Mouse (Mus musculus): ENCODE data around the gene Grm1.

DNA sequence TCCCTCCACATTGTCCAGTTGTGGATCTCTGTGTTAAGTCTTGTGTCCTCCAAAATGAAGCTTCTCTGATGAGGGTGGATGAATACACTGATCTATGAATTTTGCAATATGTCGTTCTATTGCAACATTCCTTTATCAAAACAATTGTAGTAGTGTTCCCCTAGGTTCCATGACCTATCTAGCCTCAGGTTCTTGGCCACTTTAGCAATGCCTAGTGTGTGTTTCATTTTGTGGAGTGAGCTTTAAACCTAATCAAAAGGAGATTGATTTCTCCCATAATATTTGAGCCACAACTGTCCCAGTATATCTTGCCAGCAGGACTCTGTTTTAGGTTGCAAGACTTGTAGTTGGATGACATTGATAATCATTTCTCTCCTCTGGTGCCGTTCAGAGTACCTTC is 211.9 kb downstream of the Grm1 start:
- TF ChIP-seq CTCF (IDR thresholded peaks at IDR 0.05; ENCODE audit: low read depth) (no peak), EP300 (IDR thresholded peaks at IDR 0.05; ENCODE audit: low read depth) (no peak)
